Mouse (Mus musculus) thymus, adult 2 months (tissue): ENCODE data around the gene Dusp19. TPM values are rescaled to one million over a fixed set of nuclear protein-coding genes. Genes with fewer than 3 reads are reported as not detected.

Source experiments
- DNase-seq: peaks from one replicate; pipeline ENCODE4 v3.0.0; 2021
- H3K27ac ChIP-seq: fragments of 200-500 bp; 2 replicates; pipeline ENCODE4 v1.5.1; 2012; ENCODE audit warnings: low read length, control low read depth; ENCODE audit not compliant: control insufficient read depth, insufficient read depth
- H3K27me3 ChIP-seq: fragments of 200-500 bp; 2 replicates; pipeline ENCODE4 v1.6.1; 2012; ENCODE audit warnings: mild to moderate bottlenecking, low read length, moderate library complexity, mixed read lengths; ENCODE audit not compliant: control insufficient read depth, insufficient read depth
- H3K36me3 ChIP-seq: fragments of 200-500 bp; 2 replicates; pipeline ENCODE4 v1.6.1; 2012; ENCODE audit warnings: mild to moderate bottlenecking, low read length, moderate library complexity; ENCODE audit not compliant: control insufficient read depth, insufficient read depth
- H3K4me1 ChIP-seq: fragments of 200-500 bp; replicated peaks from 2 replicates; pipeline ENCODE4 v1.6.1; 2012; ENCODE audit warnings: low read length; ENCODE audit not compliant: control insufficient read depth, insufficient read depth
- H3K4me3 ChIP-seq: fragments of 200-500 bp; 2 replicates; pipeline ENCODE4 v1.5.1; 2012; ENCODE audit warnings: mild to moderate bottlenecking, low read length, control low read depth, moderate library complexity; ENCODE audit not compliant: control insufficient read depth, insufficient read depth
- CTCF ChIP-seq: fragments of 200-500 bp; IDR thresholded peaks from 2 replicates; pipeline ENCODE4 v1.5.1; 2012; ENCODE audit warnings: mild to moderate bottlenecking, control low read depth, low read length, moderate library complexity, borderline replicate concordance; ENCODE audit not compliant: control insufficient read depth, poor library complexity, insufficient read depth; ENCODE audit errors: extremely low read depth
- POLR2A ChIP-seq: fragments of 200-500 bp; IDR thresholded peaks from 2 replicates; pipeline ENCODE4 v1.6.1; 2012; ENCODE audit warnings: mild to moderate bottlenecking, low read length, control low read depth, moderate library complexity; ENCODE audit not compliant: control insufficient read depth, poor library complexity, insufficient read depth; ENCODE audit errors: extremely low read depth
- WGBS: fragments of 180-500 bp; shearing (Covaris S2); methylation state at CpG from one replicate; pipeline ENCODE4 v1.1.7; 2018; 5-methylcytosine and 5-hydroxymethylcytosine counted together
- polyA plus RNA-seq: library from polyadenylated mRNA; depleted of rRNA; stranded (reverse); fragments of >200 nt; gene quantifications from 2 replicates; pipeline ENCODE4 v1.2.3, GENCODE M21; 2012

Gene Dusp19
- polyA plus RNA-seq, 1 experiment: 5.4 TPM

DNA sequence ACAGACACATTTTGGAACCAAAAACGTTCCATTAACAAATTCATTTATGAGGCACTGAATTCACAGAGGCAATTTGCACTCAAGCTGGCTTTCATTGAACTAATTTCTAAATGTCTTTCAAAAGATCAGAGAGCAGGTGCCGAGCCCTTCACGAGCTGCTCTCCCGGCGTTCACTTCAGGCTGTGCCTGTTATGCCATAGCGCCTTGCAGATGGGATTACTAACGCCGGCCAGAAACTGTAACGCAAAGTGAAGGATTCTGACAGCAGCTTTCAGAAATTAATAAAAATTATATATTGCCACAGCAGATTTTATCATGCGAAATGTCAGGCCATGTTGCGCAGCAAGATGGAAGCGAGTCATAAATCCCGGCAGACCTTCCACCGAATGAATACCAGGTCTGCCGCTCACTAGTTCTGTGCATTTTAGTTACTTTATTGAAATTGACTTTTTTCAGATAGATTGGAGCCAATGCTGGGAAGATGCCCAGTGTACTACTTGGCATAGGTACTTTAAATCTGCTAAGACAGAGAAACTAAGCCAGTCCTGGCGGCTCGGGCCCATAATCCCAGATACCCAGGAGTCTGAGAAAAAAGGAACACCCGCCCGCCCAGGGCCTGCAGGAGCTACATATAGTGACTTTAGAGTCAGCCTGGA lies 12.9 kb upstream of the Dusp19 start:
- 97% methylated on average over 19 of the region's 19 CpGs for WGBS
- no peaks in the 10 kb centered on the region for H3K27me3 ChIP-seq

DNA sequence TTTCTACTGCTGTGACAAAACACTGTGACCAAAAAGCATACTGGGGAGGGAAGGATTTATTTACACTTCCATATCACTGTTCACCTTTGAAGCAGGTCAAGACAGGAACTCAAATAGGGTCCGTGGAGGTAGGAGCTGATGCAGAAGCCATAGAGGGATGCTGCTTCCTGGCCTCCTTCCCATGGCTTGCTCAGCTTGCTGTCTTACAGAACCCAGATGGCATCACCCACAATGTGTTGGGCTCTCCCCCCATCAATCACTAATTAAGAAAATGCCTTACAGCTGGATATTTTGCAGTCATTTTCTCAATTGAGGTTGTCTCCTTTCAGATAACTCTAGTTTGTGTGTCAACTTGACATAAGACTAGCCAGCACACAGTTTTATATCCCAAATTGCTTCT lies 4.6 kb upstream of the Dusp19 start:
- Histone ChIP-seq H3K36me3 (no peaks in the 10 kb centered on the region), H3K4me3 (no peak overlapping the region), H3K27ac (no peak overlapping the region), H3K27me3 (no peaks in the 10 kb centered on the region), H3K4me1 (no peaks in the 10 kb centered on the region)
- DNase-seq: no peak
- 82% methylated on average over 1 of the region's 1 CpGs for WGBS
- TF ChIP-seq CTCF (no peak), POLR2A (no peak)

More for the DNA sequence above, 12.9 kb upstream of the Dusp19 start:
- H3K36me3 ChIP-seq: no peaks in the 10 kb centered on the region
- no peaks in the 10 kb centered on the region for H3K4me1 ChIP-seq
- H3K27ac ChIP-seq: no peak overlapping the region
- TF ChIP-seq POLR2A (no peak), CTCF (no peak)
- H3K4me3 ChIP-seq: no peak overlapping the region
- DNase-seq: no peak

DNA sequence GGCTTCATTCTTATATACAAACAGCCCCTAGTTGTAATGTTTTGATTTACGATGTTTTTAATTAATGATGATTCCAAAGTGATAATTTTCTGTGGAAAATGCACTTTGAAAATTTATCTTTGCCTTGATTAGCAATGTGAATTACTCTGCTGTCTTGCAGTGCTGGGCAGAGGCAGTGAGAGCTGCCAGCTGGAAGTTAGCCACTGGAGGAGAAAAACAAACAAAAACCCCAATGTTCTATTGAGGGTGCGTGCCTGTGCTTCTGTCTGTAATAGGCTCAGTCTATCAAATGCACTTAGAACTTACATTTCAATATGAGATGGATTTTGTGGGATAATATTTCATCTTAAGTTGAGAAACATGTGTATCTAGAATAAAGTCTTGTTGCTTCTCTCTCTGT lies 4.0 kb upstream of the Dusp19 start:
- 94% methylated on average over 2 of the region's 2 CpGs for WGBS
- Histone ChIP-seq H3K4me3 (no peak overlapping the region), H3K36me3 (no peaks in the 10 kb centered on the region), H3K27me3 (no peaks in the 10 kb centered on the region), H3K4me1 (0 out of 2 replicates have a peak, but pooled peaks cover 1% of the 10 kb centered on the region), H3K27ac (no peak overlapping the region)
- TF ChIP-seq POLR2A (no peak), CTCF (no peak)
- DNase-seq: no peak

DNA sequence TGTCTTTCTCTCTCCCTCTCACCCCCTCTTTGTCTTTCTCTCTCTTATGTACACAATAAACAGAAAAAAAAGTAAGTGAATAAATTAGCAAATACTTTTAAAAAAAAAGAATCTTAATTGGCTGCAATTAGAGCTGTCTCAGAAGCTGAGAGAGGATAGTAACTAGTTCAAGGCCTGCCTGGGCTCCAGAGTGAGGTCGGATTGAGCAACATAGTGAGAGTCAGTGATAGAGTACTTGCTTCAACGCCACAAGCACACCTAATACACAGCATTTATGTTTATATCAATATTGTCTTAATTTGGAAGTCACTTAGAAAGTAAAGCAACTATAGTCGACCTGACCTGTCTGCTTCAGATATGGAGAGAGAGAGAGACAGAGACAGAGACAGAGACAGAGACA lies 2.1 kb downstream of the Dusp19 start:
- H3K4me3 ChIP-seq: no peak overlapping the region
- H3K36me3 ChIP-seq: no peaks in the 10 kb centered on the region
- 0 out of 2 replicates have a peak, but pooled peaks cover 2% of the 10 kb centered on the region for H3K4me1 ChIP-seq
- no peak for TF ChIP-seq POLR2A
- no peak for TF ChIP-seq CTCF
- no peak overlapping the region for H3K27ac ChIP-seq
- WGBS: 94% methylated on average over 3 of the region's 3 CpGs
- no peaks in the 10 kb centered on the region for H3K27me3 ChIP-seq
- no peak for DNase-seq

DNA sequence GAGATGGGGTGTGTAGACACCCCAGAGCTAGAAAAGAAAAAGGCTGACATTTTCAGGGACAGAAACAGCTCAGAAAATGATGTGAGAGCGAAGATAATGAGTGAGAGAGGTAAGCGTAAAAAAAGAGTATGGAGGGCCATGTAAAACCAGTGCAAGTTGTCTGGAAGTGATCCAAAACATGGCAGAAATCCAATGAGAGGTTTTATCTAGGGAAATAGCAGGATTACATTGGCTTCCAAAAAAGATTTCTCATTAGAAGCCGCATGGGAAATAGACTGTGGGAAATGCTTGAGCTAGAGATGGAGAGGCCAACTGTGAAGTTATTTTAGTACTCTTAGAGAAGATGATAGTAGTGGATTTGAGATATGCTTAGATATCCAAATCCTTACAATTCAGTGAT lies 5.1 kb downstream of the Dusp19 start:
- no peaks in the 10 kb centered on the region for H3K27me3 ChIP-seq
- H3K36me3 ChIP-seq: no peaks in the 10 kb centered on the region
- WGBS: 96% methylated on average over 3 of the region's 3 CpGs
- no peak for DNase-seq
- no peak for TF ChIP-seq POLR2A
- TF ChIP-seq CTCF: no peak
- no peak overlapping the region for H3K4me3 ChIP-seq
- H3K27ac ChIP-seq: no peak overlapping the region
- 0 out of 2 replicates have a peak, but pooled peaks cover 2% of the 10 kb centered on the region for H3K4me1 ChIP-seq

DNA sequence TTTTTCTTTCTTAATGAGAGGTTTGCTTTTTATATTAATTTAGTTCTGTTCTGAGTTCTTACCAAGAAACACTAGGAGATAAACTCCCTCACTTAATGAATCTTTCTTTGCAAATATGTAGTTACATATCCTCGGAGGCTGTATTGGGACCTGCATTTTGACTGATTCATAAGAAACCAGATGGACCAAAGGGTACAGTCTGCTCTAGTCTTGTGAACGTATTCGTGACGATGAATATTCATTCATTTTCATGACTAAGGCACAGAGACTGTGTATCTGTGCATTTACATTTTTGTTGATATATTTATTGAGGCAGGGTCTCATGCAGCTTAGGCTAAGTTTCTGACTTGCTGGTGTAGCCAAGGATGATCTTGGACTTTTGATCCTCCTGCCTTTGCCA lies 7.7 kb downstream of the Dusp19 start:
- TF ChIP-seq POLR2A: no peak
- no peak for TF ChIP-seq CTCF
- Histone ChIP-seq H3K4me1 (no peaks in the 10 kb centered on the region), H3K27me3 (no peaks in the 10 kb centered on the region), H3K27ac (no peak overlapping the region), H3K4me3 (no peak overlapping the region), H3K36me3 (no peaks in the 10 kb centered on the region)
- WGBS: 98% methylated on average over 4 of the region's 4 CpGs
- DNase-seq: no peak
